Mouse (Mus musculus) erythroblast, adult 5-6 weeks (primary cell): Measurements from ENCODE around the gene Ndufa7. TPM values are rescaled to one million over a fixed set of nuclear protein-coding genes. Genes with fewer than 3 reads are reported as not detected.
"Not testable (repeated sequence)": the region's sequence is repeated elsewhere in the genome, so short reads cannot be mapped to it uniquely, and the experiment has no call there.

Experiments used
- ATAC-seq: replicated peaks from 2 replicates; pipeline ENCODE4 v1.8.0; 2016; ENCODE audit warnings: moderate number of reproducible peaks, mild to moderate bottlenecking, moderate TSS enrichment, inconsistent platforms; ENCODE audit not compliant: poor library complexity, low FRiP score, severe bottlenecking
- total RNA-seq, 2 experiments: library from RNA; stranded (forward) in 1 of 2; stranded (reverse) in 1 of 2; fragments of 150-400 nt in 1 of 2; fragments of 200-764, 138-1000 nt in 1 of 2; gene quantifications; 2 replicates each; pipeline versions ENCODE4 v1.2.3 to v1.2.4; 2015 to 2017; ENCODE audit warnings: low replicate concordance in 2 of 2

The Ndufa7 gene
- total RNA-seq, 2 experiments from 2014 or later: 46.6 to 57.5 TPM

DNA sequence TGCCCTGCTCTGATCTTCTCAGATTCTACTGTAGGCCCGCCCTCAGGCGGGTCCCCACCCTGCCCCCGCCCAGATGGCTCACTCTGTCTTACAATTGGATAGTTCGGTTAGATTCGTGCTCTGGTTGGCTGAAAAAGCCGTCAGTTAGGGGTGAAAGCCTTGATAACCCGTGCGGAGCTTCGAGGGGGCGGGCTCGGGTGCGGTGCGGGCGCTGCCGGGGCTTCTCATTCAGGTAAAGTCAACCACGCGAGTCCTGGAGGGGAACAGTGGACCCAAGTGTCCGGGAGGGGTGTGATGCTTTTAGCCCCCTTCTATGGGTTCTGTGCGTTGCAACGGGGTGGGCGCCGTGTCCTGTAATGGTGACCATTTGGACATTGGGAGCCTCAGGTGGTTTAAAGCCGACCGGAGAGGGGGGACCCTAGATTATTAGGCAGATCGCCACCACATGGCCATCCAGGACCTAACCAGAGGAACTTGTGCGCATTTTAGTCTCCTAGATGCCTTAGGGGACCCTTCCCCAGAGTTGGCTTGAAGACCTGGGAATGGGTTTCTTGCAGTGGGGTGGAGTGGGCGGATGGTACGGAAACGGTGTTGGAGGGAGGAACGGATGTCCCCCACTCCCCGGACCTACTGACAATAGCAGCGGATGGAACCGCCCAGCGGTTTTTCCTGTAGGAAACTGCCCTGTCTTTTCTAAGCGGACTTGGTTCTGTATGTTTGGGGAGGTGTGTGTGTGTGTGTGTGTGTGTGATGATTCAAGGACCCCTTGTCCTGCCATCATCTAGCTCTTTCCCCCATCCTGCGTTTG lies 13.8 kb upstream of the Ndufa7 start, which contains the start of gene Kank3:
Kank3 (plus strand) TSS at position 186 of the 808 bp plus-strand sequence.
- ATAC-seq: peak; percentile 91

DNA sequence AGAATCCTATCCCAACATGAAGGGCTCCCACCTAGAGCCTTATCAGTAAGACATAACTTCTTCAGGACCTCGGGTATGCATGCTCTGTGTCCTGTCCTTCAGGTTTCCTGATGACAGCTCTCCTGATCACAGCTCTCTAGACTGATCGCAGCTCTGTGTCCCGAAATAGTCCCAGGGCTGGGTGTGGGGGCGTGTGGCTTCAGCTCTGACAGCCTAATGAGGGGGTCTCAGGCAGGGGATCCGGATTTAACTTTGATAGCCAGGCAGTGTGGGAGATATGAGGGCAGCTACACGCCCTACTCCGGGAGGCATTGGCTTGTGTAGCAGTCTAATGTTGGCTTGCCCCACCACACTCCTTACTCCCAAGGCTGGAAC lies 13.2 kb upstream of the Ndufa7 start:
- ATAC-seq: no peak

DNA sequence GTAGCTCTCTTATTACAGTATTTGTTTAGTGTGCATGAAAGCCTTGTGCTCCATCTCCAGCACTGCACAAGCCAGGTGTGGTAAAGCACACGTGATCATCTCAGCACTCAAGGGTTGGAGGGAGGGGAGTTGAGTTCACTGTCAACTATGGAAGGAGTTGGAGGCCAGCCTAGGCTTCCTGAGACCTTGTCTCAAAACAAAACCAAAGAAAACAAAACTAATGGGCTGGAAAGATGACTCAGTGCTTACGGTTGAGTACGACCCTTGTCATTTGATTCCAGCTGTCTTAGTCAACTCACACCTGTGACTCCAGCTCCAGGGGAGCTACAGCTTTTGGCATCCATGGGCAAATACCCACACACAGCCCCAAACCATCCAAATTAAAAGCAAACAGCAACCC lies 11.9 kb upstream of the Ndufa7 start:
- no peak for ATAC-seq

DNA sequence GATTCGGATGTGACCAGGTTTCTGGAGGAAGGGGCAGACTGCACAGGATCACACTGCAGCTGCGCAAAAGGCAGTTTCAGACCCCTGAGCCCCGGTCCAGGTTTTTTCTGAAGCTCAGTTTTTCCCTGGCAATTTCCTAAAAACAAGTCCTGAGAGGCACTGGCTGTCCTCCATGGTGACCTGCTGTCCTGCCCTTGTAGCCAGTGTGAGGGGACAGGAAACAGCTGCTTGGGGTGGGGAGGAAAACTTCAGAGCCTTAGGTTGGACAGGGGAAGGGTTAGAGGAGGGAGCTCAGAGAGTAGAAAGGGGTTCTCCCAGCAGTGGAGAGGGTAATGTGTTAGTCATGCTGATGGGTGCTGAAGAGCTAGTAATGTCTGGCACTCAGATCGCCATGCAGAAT lies 11.4 kb upstream of the Ndufa7 start:
- no peak for ATAC-seq

DNA sequence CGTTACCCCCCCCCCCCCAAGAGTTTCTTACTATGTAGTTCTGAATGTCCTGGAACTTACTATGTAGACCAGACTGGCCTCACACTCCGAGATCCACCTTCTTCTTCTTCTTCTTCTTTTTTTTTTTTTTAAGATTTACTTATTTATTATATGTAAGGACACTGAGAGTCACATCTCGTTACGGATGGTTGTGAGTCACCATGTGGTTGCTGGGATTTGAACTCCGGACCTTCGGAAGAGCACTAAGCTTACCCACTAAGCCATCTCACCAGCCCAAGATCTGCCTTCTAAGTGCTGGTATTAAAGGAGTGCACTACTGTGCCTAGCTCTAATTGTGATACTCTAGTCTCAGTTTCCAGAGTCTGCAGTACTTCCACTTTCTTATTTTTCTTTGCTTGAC lies 9.0 kb upstream of the Ndufa7 start:
- no peak for ATAC-seq

DNA sequence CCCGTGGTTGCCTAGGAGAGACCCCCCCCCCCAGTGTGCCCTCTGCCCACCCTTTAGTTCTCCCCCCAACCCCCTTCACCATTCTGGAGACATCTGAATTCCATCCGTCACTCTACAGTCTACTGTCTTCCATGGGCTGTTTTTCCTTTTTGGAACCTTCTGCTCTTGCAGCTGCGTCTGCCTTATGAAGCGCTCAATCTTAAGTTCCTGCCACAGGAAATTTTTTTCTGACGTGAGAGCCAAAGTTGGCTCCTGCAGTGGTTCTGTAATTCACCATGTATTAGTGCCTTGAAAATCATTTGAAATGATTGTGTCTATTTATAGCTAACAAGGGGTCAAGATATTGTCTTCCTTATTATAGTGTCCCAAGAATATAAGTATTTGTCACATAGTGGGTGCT lies 7.8 kb upstream of the Ndufa7 start:
- ATAC-seq: no peak

DNA sequence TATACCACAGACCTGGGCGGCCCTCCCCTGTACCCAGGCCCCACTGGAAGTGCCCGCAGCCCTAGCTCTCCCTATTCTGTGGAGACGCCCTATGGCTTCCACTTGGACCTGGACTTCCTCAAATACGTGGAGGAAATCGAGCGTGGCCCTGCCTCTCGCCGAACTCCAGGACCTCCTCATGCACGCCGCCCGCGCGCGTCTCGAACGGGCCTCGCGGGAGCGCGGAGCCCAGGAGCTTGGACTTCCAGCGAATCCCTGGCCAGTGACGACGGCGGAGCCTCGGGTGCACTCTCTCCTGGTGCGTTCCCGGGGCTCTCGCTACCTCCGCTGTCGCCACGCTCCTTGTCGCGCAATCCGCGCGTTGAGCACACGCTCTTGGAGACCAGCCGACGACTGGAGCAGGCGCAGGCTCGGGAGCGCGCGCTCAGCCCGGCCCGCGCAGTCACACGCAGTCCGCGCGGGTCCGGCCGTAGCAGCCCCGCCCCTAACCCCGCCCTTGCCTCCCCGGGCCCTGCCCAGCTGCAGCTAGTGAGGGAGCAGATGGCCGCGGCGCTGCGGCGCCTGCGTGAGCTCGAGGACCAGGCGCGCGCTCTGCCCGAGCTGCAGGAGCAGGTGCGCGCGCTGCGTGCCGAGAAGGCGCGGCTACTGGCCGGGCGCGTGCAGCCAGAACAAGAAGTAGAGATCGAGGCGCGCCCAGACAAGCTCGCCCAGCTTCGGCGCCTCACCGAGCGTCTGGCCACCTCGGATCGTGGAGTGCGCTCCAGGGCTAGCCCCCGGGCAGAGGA lies 7.0 kb upstream of the Ndufa7 start:
- ATAC-seq: peak; percentile 93

DNA sequence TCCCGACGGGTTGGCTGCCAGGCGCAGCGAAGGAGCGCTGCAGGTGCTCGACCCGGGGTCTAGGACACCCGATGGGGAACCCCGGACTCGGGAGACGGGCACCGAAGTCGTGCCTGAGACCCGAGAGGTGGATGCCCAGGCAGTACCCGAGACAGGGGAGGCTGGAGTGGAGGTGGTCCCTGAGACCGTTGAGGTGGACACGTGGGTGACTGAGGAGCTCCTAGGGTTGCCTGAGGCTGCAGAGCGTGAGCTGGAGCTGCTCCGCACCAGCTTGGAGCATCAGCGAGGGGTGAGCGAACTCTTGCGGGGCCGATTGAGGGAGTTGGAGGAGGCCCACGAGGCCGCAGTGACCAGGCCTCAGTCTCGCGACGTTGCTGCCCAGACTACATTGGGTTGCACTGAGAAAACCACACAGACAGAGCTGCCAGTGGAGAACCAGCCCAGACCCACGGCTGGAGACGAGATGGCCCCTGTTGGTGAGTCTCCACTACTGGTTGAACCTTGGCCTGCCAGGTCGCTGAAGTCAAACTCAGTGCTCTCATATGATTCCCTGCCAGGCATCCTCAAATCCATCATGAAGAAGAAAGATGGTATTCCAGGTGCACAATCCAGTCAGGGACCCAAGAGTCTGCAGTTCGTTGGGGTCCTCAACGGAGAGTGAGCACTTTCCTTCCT lies 6.3 kb upstream of the Ndufa7 start:
- no peak for ATAC-seq

DNA sequence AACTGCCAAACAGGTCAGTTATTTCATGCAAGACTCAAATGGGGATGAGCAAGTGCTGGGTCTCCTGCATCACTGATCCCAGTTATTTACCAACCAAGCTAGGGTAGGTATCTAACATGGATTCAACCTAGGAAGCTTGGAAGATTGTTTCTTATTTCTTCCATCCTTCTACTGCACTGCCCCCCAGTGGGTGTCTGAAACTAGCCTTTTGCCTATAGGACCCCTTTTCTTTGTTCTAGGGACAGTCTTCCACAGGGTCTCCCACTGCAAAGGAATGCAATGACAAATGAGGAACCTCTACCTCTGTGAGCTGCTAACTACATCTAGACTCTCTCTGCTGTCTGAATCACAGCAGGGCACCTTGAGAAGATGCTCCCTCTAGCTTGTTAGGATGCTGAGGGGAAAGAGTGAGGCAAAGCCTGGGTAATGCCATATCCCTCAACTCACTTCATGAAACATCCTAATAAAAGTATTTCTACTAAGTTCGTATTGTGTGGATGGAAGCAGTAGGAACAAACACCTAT lies 1.9 kb upstream of the Ndufa7 start:
- no peak for ATAC-seq

DNA sequence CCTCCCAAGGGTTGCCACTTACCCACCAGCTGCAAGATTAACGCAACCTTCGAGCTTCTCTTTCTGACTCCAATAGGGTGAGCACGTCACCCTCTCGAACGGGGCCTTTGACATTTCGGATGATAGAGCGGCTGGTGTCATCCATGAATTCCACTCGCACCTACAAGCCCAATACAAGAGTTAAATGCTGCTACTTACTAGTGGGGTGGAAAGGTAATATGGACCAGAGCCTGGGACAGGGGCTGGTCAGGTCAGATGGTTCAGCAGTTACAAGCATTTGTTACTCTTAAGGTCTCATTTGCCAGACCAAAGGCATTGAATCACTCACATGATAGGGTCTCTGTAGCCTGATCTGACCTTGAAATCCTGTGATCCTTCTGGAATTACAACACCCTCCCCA lies 1.2 kb upstream of the Ndufa7 start:
- not testable (repeated sequence) for ATAC-seq

DNA sequence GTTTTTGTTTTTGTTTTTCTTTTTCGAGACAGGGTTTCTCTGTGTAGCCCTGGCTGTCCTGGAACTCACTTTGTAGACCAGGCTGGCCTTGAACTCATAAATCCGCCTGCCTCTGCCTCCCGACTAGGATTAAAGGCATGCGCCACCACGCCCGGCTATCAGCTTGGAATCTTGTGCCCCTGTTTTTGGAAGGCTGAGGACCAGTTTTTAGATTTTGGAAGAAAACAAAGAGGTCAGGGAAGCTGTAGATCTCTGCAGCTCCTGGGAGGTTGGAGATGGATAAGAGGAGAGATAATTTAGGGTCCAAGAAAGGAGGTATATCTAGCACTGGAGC lies 592 bp downstream of the Ndufa7 start:
- not testable (repeated sequence) for ATAC-seq

DNA sequence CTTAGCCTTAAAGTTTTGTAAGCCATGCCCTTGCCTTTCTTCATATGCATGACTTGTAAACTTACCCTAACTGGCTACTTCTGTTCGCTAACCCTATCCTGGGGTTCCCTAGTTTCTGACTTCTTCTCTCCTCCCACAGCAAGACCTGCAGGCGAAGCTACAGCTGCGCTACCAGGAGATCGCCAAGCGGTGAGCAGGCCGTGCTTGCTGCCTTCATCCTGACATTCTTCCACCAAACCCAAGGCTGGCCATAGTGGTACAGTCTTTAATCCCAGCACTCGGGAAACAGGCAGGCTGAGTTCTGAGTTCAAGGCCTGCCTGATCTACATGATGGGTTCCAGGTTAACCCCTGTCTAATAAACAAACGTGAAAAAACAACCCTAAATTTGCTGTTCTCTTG lies 1.1 kb downstream of the Ndufa7 start:
- ATAC-seq: no peak

DNA sequence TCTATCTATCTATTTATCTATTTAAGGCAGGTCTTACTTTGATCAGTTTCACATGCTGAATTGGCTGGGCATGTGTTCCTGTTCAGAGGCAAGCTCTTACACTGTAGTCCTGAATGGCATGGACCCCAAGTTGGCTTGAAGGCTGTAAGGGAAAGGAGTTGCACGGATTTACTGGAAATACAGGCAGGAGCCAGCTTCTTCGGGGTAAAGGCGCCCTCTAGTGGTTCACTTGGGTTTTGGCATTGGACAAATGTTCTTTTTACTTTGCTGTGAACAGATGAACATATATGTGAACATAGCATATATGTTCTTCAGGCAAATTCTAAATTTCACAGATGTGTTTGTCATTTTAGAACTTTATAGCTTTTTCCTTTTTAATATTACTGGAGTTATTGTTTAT lies 2.5 kb downstream of the Ndufa7 start:
- ATAC-seq: peak; percentile 66

DNA sequence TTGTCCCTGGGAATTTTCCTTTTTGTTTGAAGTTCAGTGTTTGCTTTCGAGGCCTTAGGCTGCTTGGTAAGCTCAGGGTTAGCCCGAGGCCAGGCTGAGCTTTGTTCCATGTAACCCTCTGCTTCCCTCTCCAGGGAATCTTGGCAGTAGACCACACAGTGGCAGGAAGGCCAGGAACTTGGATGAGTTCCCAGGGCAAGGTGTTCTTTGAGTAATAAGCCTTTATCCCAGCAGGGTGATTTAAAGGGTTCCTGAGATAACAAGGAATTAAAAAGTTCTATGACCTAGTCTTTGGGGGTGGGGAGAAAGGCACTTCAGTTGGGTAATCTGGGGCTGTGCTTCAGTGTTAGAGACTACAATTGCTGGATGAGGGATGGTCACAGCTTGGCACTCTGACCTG lies 4.5 kb downstream of the Ndufa7 start:
- ATAC-seq: no peak

DNA sequence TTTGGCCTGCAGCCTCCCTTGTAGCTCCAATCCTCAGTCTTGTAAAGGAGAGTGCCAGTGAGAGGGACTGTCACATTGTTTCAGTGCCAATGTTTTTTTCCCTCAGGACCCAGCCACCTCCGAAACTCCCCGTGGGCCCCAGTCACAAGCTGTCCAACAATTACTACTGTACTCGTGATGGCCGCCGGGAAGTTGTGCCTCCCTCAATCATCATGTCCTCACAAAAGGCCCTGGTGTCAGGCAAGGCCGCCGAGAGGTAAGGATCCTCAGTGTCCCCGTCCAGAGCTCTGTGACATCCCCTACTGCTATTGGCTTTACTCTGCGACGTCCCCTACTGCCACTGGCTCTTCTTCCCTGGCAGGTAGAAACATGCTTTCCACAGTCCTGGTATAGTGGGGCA lies 5.2 kb downstream of the Ndufa7 start:
- ATAC-seq: no peak

DNA sequence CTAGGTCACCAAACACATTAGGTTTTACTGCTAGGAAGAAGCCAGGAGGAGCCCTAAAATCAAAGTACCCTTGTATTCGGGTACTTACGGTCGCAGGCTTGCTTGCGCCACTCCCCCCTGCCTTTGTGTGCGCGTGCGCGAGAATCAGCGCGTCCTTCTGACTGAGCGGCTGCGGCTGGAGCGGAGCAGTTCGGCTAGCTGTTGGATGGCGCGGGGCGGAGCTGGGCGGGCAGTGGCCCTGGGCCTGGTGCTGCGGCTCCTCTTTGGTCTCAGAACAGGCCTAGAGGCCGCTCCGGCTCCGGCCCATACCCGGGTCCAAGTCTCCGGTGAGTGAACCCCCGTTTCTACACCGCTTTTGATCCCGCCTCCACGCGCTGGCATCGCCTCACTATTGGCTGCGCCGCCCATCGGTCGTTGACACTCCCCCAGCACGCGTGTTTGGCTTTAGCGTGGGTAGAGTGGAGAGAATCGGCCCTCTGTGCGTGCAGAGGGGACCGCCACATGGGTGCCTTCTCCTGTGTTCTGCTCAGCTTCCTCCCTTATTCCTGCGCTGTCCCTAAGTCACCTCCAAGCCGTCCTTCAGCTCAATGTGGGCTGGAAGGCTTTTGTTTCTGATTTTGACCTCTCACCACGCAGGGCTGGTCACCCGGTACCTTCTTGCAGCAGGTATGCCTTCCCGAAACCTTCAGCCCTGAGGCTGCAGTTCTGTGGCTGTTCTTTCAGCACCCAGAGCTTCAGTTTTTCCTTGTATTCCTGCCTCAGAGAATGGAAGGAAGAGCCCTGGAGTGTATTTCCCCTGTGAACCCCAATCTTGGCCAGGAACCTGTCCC lies 18.8 kb downstream of the Ndufa7 start, which contains the start of gene Cd320:
Cd320 (plus strand) TSS at position 126 of the 830 bp plus-strand sequence.
- ATAC-seq: peak; percentile 94

DNA sequence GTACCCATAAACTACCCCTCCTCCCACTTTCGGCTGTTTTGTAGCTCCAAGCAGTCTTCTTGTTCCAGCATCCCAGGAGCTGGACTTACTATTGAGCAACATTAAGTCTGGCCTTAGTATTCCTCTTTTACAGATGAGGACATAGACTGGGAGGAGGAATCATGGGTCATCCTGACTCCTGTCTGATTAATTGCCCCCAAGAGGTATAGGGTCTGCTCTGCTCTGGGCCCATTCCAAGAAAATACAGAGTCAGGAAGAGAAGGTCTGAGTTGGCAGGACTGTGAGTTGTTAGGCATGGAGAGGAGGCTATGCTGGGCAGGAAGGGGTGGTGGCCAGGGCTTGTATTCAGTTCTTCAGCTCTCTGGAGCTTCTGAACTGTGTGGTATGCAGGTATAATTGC lies 19.8 kb downstream of the Ndufa7 start:
- no peak for ATAC-seq

DNA sequence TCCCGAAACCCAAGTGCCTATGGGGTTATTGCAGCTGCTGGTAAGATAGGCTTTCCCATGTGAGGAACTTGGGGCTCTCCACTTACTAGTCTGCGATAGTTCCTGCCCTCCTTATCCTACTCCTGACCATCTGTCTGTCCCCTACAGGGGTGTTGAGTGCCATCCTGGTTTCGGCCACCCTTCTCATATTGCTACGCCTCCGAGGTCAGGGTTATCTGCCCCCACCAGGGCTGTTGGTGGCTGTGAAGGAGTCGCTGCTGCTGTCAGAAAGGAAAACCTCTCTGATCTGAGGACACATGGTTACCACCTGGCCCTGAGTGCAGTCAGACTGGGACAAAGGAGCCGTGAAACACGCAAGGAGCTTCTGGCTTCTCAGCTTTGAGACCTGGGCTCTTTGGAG lies 23.8 kb downstream of the Ndufa7 start:
- ATAC-seq: no peak

DNA sequence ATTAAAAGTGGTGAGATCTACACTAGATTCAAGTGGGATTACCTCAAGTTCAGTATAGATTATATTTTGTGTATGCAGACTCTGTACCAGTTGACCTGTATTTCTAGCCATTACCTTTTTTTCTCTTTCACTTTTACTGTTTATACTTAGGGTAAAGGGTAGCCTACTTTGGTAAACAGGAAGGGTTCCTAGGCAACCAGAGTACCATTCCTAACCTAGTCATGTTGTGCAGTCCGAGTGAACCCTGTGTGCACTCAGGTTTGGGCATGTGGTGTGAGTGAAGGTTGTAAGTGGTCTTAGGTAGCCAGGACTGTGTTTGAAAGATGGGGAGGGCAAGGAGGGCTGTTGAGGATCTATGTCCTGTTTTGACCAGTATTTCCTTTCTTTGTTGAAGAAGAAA lies 27.0 kb downstream of the Ndufa7 start:
- no peak for ATAC-seq

DNA sequence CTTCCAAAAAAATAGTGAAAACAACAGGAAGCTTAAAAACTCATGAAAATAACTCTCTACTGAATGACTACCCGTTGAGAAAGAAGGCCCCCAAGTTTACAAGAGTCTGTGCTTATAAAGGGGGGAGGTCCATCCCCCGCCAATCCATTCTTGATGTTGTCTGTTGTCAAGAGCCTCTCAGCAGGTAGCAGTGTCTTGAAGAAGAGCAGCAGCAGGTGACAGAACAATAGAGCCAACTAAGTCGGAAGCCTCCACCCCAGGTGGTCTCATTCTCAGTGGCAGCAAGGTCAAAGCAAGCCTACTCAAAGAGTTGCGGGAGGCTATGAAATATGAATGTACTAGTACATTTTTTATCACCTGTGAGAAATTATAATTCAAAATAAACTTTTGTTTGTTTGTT lies 33.4 kb downstream of the Ndufa7 start:
- ATAC-seq: no peak
